Mouse (Mus musculus) brain, embryonic 18.5 days (tissue): ENCODE measurements at regions not wholly inside any gene's neighbourhood (a gene's known extent, or its start where the extent isn't known, plus 50 kb on each side); places are given as distances from the start of the nearest gene placed in this dataset.

Experiments
- DNase-seq: peaks from one replicate; pipeline ENCODE4 v3.0.0-alpha.2; 2012; ENCODE audit warnings: low read depth, low spot score

- no peak for DNase-seq
Measured at GRCm38 (mm10) chr5:119348303-119348702, 322.2 kb upstream of the Tbx3 start.

GRCm38 (mm10) chr5:119349395-119349794 is 321.1 kb upstream of the Tbx3 start:
- DNase-seq: no peak

DNA sequence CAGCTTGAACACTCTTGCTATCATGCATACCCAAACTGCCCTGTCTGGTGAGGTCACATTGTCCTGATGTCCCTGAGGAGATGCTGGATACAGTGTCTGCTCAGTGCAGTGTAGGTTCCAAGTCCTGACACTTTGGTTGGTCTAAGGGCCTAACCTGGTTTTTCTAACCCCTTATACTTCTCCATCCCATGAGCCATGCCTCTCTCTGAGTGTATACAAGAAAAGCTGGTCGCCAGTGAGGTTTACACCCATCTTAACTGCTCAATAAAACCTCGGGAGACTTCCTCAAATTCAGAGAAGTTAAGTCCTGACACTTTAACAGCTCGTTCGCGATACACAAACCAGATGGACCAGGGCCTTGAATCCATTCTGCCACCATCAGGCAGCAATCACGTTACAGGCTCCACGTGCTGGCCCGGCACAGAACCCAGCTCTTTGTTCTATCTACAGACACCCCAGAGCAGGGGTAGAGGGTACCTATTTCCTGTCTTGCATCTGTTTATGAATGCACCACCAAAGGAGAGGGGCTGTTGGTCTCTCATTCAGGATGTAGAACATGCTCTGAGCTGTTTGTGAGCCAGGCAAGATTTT is 320.0 kb upstream of the Tbx3 start:
- no peak for DNase-seq

- DNase-seq: no peak
Measured at GRCm38 (mm10) chr5:119355471-119355870, 315.0 kb upstream of the Tbx3 start.

DNA sequence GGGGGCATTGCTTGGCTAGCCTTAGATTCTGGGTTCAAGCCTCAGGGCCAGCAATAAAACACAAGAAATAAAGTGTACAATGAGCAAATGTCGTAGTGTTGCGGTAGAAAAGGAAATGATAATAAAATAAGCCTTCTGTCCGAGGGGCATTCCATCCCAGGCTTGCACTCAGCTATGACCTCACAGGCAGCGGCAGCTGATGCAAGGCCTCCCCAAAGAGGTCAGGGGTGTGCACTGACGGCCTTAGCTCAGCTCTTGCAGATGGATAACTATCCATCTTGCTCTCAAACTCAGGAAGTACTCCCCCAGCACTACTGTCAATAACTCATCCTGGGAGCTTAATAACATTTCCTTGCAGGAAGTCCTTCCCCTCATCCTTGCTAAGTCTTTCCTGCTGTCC is 314.4 kb upstream of the Tbx3 start:
- DNase-seq: no peak

- DNase-seq: no peak
Measured at GRCm38 (mm10) chr5:119359709-119360108, 310.8 kb upstream of the Tbx3 start.

DNA sequence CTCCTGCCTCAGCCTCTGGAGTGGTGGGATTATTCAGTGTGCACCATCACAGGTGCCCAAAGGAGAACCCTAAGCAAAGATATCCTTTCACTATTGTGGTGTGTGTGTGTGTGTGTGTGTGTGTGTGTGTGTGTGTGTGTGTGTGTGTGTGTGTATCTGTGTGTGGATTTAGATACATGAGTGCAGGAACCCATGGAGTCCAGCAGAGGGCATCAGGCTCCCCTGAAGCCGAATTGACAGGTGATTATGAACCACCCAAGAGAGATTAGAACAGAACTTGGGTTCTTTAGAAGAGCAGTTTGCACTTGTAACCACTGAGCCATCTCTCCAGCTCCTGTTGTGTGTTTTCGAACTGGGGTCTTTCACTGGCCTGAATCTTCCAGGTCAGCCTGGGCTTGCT is 310.1 kb upstream of the Tbx3 start:
- DNase-seq: no peak

DNA sequence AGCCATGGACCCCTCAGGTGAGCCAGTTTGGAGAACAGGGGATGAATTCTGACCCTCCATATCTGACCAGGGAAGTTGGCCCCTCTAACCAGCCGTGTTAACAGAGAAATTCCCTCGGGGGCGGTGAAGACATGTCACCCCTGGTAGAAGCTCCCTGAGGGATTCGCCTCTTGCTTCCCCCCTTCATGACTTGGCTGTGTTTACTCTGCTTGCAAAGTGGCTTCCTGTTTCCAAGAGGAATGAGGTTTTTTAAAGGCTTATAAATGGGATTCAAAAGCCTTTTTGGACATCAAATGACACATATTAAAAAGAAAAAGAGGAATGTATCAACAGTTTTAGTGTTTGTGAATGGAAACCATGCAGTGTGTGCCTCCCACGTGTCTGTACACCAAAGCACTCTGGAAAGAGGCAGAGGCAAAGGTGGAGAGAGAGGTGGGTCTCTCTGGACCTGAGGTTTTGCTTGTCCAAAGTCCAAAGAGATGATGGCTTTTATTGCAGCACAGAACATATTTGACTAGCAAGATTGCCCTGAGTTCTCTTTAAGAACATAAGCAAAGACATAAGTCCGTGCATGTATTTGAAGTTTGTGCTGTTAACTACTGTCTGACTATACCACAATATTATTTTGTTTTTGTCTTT is 308.9 kb upstream of the Tbx3 start:
- DNase-seq: no peak

DNA sequence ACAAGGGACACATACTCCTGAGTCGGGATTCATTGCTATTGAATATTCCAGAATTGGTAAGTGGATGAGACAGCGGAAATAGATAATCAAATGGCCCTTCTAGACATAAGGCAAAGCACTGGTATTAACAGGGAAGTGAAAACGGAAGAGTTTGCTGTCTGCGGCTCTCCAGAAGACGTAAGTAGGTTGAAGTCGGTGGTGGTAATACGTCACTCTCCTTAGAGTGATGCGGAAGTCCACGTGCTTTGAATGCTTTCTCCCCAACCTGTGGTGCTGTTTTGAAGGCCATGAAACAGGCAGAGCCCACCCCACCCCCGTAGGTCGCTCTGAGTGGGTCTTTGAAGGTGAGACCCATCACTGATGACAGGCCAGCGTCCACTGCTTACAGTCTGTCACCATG is 308.0 kb upstream of the Tbx3 start:
- no peak for DNase-seq

DNA sequence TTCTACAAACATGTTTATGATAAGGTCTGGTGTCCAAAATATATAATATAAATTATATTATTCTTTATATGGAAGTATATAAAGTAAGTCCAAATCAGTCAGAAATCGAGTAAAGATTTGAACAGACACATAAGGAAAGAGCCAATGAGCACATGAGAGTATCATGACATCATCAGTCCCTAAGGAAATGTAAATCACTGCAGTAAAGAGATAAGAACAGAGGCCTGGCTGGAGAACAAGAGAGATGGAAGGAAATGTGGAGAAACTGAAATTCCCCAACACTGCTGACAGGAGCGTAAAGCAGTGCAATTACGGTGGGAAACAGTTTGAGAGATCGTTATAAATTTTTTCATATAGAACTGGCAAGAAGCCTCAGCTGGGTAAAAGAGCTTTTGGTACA is 306.2 kb upstream of the Tbx3 start:
- no peak for DNase-seq

GRCm38 (mm10) chr5:119365157-119365556 is 305.3 kb upstream of the Tbx3 start:
- no peak for DNase-seq

DNA sequence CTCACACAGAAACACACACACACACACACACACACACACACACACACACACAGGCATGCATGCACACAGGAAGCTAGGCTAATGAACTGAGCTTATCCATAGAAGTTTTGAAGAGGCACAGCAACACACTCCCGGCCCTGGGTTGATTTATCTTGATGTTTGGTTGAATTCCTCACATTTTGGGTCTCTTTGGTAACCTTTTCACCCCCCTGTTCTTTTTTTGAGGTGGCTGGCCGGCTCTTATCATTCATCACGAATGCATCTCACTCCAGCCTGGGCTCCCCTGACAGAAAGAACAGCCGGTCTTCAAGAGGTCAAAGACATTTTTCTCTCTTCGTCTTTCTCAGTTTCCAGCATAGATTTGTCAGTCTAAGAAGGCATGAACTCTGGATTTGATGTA is 304.2 kb upstream of the Tbx3 start:
- DNase-seq: no peak

GRCm38 (mm10) chr5:119370481-119370880 is 300.0 kb upstream of the Tbx3 start:
- no peak for DNase-seq

DNA sequence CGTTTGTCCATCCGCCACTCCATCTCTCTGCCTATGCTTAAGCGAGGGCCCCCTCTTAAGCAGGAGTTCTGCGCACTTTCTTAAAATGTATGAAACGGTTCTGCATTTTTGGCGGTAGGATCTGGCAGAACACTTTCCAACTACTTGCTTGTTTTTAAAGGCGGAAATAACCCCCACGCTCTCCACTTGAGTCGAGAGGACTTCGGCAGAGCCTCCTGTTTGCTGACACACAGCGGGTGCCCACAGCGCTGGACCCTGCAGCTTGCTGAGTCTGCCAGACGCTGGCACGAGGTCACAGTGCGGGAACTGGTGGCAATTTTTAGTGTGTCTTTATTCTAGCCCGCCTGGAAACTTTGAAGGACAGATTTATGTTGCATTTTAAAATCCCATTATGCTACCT is 299.5 kb upstream of the Tbx3 start:
- DNase-seq: no peak

DNA sequence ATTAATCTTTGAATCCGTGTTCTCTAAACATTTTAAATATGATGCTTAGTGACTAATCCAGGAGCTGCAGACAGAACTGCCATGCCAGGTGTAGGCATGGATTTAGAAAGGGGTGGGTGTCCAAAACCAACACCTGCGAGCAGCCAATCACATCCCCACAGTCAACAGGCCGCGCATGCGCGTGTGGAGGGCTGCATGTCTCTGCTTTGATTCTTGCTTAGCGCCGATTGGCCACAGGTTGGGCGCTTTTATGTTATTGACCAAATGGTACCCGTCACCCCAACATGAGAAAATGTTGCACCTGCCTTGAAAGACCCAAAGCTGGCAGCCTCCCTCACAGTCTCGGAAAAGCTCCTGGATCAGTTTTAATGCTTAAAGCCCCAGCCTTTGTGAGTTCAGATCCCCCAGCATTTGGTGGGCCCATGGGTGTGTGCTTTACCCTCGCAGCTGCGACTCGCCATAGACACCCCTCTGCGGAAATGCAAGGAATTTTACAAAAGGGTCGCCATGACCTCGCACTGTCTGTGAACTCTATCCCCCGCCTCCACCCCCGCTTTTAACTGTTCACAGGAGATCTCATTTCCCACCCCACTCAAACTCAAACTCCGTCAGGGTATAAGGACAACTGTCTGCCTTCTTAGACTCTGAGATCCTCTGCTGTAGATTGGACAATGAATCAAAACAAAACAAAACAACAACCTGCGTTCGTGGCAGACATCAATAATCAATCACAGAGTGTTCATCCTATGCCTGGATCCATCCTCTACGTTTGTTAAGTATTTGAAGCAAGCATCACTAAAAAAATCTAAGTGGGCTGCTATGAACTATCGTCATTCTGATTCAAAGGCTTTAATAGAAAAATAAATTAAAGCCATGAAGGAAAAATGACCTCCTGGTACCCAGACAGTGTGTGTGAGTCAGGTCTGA is 296.4 kb upstream of the Tbx3 start:
- no peak for DNase-seq

GRCm38 (mm10) chr5:119374861-119375260 is 295.6 kb upstream of the Tbx3 start:
- no peak for DNase-seq

GRCm38 (mm10) chr5:119378261-119378660 is 292.2 kb upstream of the Tbx3 start:
- DNase-seq: no peak

DNA sequence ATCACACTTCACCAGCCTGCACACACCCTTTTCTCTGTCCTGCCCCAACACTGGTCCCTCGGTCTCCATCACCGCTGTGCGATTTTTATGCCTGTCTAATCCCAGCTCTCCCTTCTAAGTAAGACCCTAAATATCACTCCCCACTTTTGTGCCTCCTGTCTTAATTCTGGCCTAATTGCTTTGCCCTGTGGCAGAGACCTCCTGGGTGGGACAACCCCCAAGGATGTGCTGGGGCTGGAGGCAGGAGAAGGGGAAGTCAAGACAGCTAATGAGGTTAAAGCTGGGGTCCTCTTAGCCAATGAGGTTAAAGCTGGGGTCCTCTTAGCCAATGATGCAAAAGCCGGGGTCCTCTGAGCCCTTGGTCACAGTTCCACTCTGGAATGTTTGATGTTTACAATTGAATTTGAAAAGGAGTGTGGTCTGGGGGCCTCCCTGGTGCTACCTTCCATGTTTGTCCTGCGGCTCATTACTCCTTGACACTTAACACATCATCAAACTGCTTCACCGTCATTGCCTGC is 290.5 kb upstream of the Tbx3 start:
- DNase-seq: no peak

DNA sequence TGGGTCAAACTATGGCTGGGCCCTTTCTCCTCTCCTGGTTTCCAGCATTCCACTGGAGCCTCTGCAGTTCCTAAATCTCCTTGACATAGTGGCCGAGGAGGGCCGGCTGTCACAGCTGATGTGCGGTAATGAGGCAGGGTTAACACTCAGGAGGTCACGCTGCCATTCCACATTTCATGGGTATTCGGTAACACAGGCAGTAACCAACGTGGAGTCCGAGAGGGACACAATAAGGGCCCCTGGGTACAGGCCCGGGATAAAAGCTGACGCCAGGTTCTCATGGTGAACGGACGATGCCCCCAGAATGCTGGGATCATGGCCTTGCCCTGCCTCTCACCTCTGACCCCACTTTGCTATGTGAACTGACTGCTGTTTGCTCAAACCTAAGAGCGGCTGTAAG is 289.0 kb upstream of the Tbx3 start:
- no peak for DNase-seq

DNA sequence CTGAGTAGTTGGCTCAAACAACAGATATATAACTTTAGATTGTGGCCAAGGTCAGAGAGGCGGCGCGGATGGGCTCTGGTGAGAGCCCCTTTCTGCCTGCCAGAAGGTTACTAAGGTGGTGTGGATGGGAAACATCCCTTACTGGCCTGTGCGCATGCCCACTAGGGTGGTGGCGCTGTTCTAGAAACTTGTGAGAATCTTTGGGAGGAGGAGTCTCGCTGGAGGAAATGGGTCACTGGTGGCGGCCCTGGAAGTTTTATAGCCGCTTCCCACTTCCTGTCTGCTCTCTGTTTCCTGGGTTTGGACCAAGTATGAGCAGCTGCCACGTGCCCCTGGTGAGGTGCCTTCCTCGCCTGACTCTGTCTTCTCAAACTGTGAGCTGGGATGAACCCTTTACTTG is 285.0 kb upstream of the Tbx3 start:
- no peak for DNase-seq

DNA sequence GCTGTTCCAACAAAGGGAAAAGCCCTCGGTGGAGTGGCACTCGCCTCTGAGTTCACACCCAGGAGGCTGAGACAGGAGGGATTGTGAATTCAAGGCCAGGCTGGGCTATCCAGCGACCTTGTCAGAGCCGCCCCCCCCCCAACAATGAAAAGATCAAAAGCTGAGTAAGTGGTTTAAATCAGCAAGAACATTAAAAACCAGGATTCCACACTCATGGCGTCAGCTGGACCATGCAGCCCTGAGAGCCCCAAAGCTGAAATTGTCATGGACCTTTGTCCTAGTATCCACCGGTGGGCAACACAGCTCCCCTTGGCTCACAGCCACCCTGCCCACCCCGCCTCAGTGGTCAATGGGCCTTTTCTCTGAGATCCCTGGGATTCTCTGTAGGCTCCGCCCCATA is 283.6 kb upstream of the Tbx3 start:
- DNase-seq: no peak

DNA sequence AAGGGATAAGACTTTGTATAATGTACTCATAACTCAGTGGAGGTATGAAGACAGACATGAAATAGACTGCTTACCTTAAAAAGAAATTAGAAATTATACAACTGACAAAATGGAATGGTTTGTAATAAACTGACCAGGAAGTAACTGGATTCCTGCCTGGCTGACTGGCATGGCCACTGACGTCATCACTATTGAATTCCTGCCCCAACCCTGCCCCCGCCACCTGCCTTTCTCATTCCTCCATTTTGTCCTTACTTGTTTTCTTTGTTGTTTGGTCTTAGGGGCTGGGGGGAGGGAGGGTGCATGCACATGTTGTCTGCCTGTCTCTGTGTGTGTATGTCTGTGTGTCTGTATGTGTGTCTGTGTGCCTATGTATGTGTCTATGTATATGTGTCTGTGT is 283.2 kb upstream of the Tbx3 start:
- DNase-seq: no peak

DNA sequence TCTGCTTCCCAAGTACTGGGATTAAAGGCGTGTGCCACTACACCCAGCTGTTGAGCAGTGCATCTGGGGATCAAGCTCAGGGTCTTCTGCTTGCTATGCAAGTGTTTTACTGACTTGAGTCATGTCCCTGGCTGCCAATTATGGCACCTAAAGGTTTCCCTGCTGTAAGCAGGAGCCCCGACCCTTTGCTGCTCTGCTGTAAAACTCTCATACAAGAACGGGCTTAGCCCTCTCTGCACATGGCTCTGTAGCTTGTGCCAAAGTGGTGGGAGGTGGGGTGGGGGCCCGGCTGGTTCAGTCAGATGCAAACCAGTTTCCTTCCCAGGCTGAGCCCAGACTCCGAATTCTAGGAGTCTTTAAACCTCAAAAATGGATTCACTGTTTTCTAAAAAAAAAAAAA is 281.6 kb upstream of the Tbx3 start:
- no peak for DNase-seq
